Mouse (Mus musculus): ENCODE measurements around the gene Plekhm3. TPM values are rescaled to one million over a fixed set of nuclear protein-coding genes. Genes with fewer than 3 reads are reported as not detected.

Gene Plekhm3
- total RNA-seq, 2 experiments from 2014 or later, result 8.3 to 9.6 TPM

DNA sequence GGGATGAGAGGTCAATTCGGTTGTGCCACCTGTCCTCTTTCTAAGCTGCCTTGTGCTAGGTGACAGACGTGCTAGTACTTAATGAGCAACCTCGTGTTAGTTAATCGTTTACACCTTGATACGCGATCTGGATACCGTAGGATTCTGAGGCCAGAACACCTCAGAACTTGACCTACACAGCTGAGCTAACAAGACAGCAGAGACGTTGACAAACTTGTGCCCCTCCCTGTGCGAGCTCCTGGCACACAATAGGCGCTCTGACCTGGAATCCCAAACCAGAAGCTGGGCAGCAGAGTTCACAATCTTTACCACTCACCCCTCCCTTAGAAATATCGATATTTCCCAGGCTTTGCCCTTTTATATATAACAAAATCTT, 218.5 kb downstream of the Plekhm3 start:
- no peak for DNase-seq (ENCODE audit: low spot score)
- intact Hi-C loops (cut with DNase I), result loop anchor here (5.0 kb wide), 1 partner anchor 54 kb away; no protein-coding TSS in a partner anchor

DNA sequence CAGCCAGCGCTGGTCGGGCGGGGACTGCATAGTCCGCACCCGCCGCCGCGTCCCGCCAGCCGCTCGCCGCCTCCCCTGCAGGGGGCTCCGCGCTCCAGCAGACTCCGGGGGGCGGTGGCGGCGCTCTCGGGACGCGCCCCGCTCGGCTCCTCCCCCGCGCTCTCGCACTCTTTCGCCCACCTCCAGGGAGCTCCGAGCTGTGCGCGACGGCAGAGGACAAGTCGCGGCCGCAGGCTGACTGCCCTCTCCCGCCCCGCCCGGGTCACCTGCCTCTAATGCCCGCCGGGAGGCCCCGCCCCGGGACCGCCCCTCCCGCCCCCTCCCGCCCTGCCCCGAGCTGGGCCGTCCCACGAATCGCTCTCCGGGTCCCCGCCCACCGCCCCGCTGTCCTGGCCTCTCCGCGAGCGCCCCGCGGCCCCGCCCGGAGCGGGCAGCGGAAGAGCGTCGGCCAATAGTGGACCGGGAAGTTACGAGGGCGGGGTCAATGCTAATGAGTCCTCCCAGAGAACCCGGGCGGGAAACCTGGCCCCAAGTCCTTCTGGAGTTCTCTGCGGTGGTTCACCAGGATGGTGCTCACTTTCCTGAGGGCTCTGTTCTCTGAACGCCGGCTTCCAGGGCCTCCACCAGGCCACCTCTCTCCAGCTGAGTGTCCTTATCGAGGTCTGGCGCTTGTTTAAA, 219.0 kb downstream of the Plekhm3 start, which contains the start of gene Fzd5:
Gene Fzd5, minus strand, starts transcription at position 250 of the 678 bp plus-strand sequence.
- intact Hi-C loops (cut with DNase I), result loop anchor here (2.0 to 5.0 kb wide), 2 partner anchors 55 to 181 kb away; no protein-coding TSS in a partner anchor

GRCm38 (mm10) chr1:64736681-64737501, 219.7 kb downstream of the Plekhm3 start:
- peak; percentile 13 for DNase-seq (ENCODE audit: low spot score)
- intact Hi-C loops (cut with DNase I), result loop anchor here (2.0 to 5.0 kb wide), 2 partner anchors 55 to 182 kb away; no protein-coding TSS in a partner anchor

More for the DNA sequence above, 219.0 kb downstream of the Plekhm3 start, which contains the start of gene Fzd5:
- peak; percentile 87 for DNase-seq (ENCODE audit: low spot score)

Other genes with a start within 250 kb of the Plekhm3 start
- 1 to 10 TPM; 4.0 to 5.8 TPM for gene Fzd5, start 219.1 kb downstream of the Plekhm3 start, total RNA-seq (2021)
- gene Akr1cl, start 75.9 kb upstream of the Plekhm3 start, total RNA-seq (2021), result not detected
- gene Cryge, start 94.3 kb upstream of the Plekhm3 start, total RNA-seq (2021), result not detected
- not detected for gene Crygd, start 106.6 kb upstream of the Plekhm3 start, total RNA-seq (2021)
- gene Crygc, start 116.9 kb upstream of the Plekhm3 start, total RNA-seq (2021), result not detected
- gene Crygb, start 125.5 kb upstream of the Plekhm3 start, total RNA-seq (2021), result not detected
- not detected for gene Cryga, start 146.5 kb upstream of the Plekhm3 start, total RNA-seq (2021)
- not detected for gene Gm28845, start 162.7 kb upstream of the Plekhm3 start, total RNA-seq (2021)
- not detected for gene D630023F18Rik, start 166.4 kb upstream of the Plekhm3 start, total RNA-seq (2021)
- gene Idh1, start 229.7 kb upstream of the Plekhm3 start, total RNA-seq (2021), result 10 to 100 TPM; 65.9 to 74.1 TPM
- gene Pikfyve, start 229.9 kb upstream of the Plekhm3 start, total RNA-seq (2021), result 10 to 100 TPM; 10.5 to 11.2 TPM

Data from heart, postnatal 25 days (tissue).